Mouse (Mus musculus): ENCODE data around the gene Ppp1r16b. TPM values are rescaled to one million over a fixed set of nuclear protein-coding genes. Genes with fewer than 3 reads are reported as not detected.

The Ppp1r16b gene
- polyA plus RNA-seq, 1 experiment from 2014 or later: 4.0 TPM

- peak overlapping the region; percentile 79 for H3K4me3 ChIP-seq (ENCODE audit: low read depth, low read length)
- H3K9ac ChIP-seq (ENCODE audit: low read length): peak overlapping the region; percentile 70
- DNase-seq (ENCODE audit: low spot score): no peak
- no peak for ATAC-seq (ENCODE audit: insufficient read depth, low FRiP score, low TSS enrichment)
- H3K9me3 ChIP-seq (ENCODE audit: control insufficient read depth, low read length): no peaks in the 10 kb centered on the region
- WGBS: 10% methylated on average over 5 of the region's 5 CpGs
- H3K4me2 ChIP-seq (ENCODE audit: low read depth): peak overlapping the region; percentile 88
- no peaks in the 10 kb centered on the region for H3K27me3 ChIP-seq (ENCODE audit: control insufficient read depth, insufficient read depth, low read length)
- peaks cover 32% of the 10 kb centered on the region for H3K4me1 ChIP-seq (ENCODE audit: control insufficient read depth, insufficient read depth, low read length)
- no peaks in the 10 kb centered on the region; the same call in 1 of the 2 replicates for H3K36me3 ChIP-seq (ENCODE audit: control insufficient read depth, insufficient read depth, low read length)
- H3K27ac ChIP-seq (ENCODE audit: low read depth, low read length): no peak overlapping the region
Measured at GRCm38 (mm10) chr2:158768771-158769170, 103.6 kb downstream of the Ppp1r16b start.

GRCm38 (mm10) chr2:158770126-158770757, 105.0 kb downstream of the Ppp1r16b start:
- DNase-seq (ENCODE audit: low spot score): no peak
- H3K4me2 ChIP-seq (ENCODE audit: low read depth): peak overlapping the region; percentile 88
- ATAC-seq (ENCODE audit: insufficient read depth, low FRiP score, low TSS enrichment): no peak
- H3K27ac ChIP-seq (ENCODE audit: low read depth, low read length): no peak overlapping the region
- no peaks in the 10 kb centered on the region for H3K9me3 ChIP-seq (ENCODE audit: control insufficient read depth, low read length)
- H3K9ac ChIP-seq (ENCODE audit: low read length): 0 out of 2 replicates have a peak overlapping the region, but pooled peaks have one; percentile 18
- no peaks in the 10 kb centered on the region; the same call in 1 of the 2 replicates for H3K36me3 ChIP-seq (ENCODE audit: control insufficient read depth, insufficient read depth, low read length)
- H3K27me3 ChIP-seq (ENCODE audit: control insufficient read depth, insufficient read depth, low read length): no peaks in the 10 kb centered on the region
- 58% methylated on average over 13 of the region's 13 CpGs for WGBS
- peaks cover 32% of the 10 kb centered on the region for H3K4me1 ChIP-seq (ENCODE audit: control insufficient read depth, insufficient read depth, low read length)
- H3K4me3 ChIP-seq (ENCODE audit: low read depth, low read length): peak overlapping the region; percentile 79

GRCm38 (mm10) chr2:158771066-158771763, 106.0 kb downstream of the Ppp1r16b start:
- H3K4me2 ChIP-seq (ENCODE audit: low read depth): peak overlapping the region; percentile 88
- no peak for DNase-seq (ENCODE audit: low spot score)
- H3K27me3 ChIP-seq (ENCODE audit: control insufficient read depth, insufficient read depth, low read length): no peaks in the 10 kb centered on the region
- H3K9ac ChIP-seq (ENCODE audit: low read length): peak overlapping the region; percentile 26; the same call in 1 of the 2 replicates
- H3K27ac ChIP-seq (ENCODE audit: low read depth, low read length): no peak overlapping the region
- ATAC-seq (ENCODE audit: insufficient read depth, low FRiP score, low TSS enrichment): no peak
- peaks cover 32% of the 10 kb centered on the region for H3K4me1 ChIP-seq (ENCODE audit: control insufficient read depth, insufficient read depth, low read length)
- H3K4me3 ChIP-seq (ENCODE audit: low read depth, low read length): 0 out of 2 replicates have a peak overlapping the region, but pooled peaks have one; percentile 1
- H3K36me3 ChIP-seq (ENCODE audit: control insufficient read depth, insufficient read depth, low read length): no peaks in the 10 kb centered on the region; the same call in 1 of the 2 replicates
- H3K9me3 ChIP-seq (ENCODE audit: control insufficient read depth, low read length): no peaks in the 10 kb centered on the region
- 54% methylated on average over 11 of the region's 11 CpGs for WGBS

GRCm38 (mm10) chr2:158772808-158773207, 107.6 kb downstream of the Ppp1r16b start:
- Histone ChIP-seq H3K9ac (ENCODE audit: low read length) (no peak overlapping the region), H3K27ac (ENCODE audit: low read depth, low read length) (no peak overlapping the region), H3K4me2 (ENCODE audit: low read depth) (no peak overlapping the region), H3K4me1 (ENCODE audit: control insufficient read depth, insufficient read depth, low read length) (peaks cover 29% of the 10 kb centered on the region), H3K36me3 (ENCODE audit: control insufficient read depth, insufficient read depth, low read length) (no peaks in the 10 kb centered on the region; the same call in 1 of the 2 replicates), H3K27me3 (ENCODE audit: control insufficient read depth, insufficient read depth, low read length) (no peaks in the 10 kb centered on the region), H3K9me3 (ENCODE audit: control insufficient read depth, low read length) (no peaks in the 10 kb centered on the region), H3K4me3 (ENCODE audit: low read depth, low read length) (no peak overlapping the region)
- no peak for ATAC-seq (ENCODE audit: insufficient read depth, low FRiP score, low TSS enrichment)
- WGBS: 90% methylated on average over 13 of the region's 13 CpGs
- DNase-seq (ENCODE audit: low spot score): no peak

- no peak overlapping the region for H3K9ac ChIP-seq (ENCODE audit: low read length)
- H3K27ac ChIP-seq (ENCODE audit: low read depth, low read length): no peak overlapping the region
- no peaks in the 10 kb centered on the region for H3K27me3 ChIP-seq (ENCODE audit: control insufficient read depth, insufficient read depth, low read length)
- ATAC-seq (ENCODE audit: insufficient read depth, low FRiP score, low TSS enrichment): no peak
- 89% methylated on average over 8 of the region's 8 CpGs for WGBS
- no peaks in the 10 kb centered on the region; the same call in 1 of the 2 replicates for H3K36me3 ChIP-seq (ENCODE audit: control insufficient read depth, insufficient read depth, low read length)
- DNase-seq (ENCODE audit: low spot score): no peak
- no peaks in the 10 kb centered on the region for H3K9me3 ChIP-seq (ENCODE audit: control insufficient read depth, low read length)
- H3K4me3 ChIP-seq (ENCODE audit: low read depth, low read length): no peak overlapping the region
- H3K4me1 ChIP-seq (ENCODE audit: control insufficient read depth, insufficient read depth, low read length): peaks cover 18% of the 10 kb centered on the region
- H3K4me2 ChIP-seq (ENCODE audit: low read depth): no peak overlapping the region
Measured at GRCm38 (mm10) chr2:158774886-158775285, 109.7 kb downstream of the Ppp1r16b start.

GRCm38 (mm10) chr2:158776716-158777115, 111.5 kb downstream of the Ppp1r16b start:
- H3K9ac ChIP-seq (ENCODE audit: low read length): no peak overlapping the region
- ATAC-seq (ENCODE audit: insufficient read depth, low FRiP score, low TSS enrichment) (no peak), DNase-seq (ENCODE audit: low spot score) (no peak)
- no peaks in the 10 kb centered on the region for H3K9me3 ChIP-seq (ENCODE audit: control insufficient read depth, low read length)
- no peaks in the 10 kb centered on the region for H3K27me3 ChIP-seq (ENCODE audit: control insufficient read depth, insufficient read depth, low read length)
- H3K4me1 ChIP-seq (ENCODE audit: control insufficient read depth, insufficient read depth, low read length): no peaks in the 10 kb centered on the region; the same call in 1 of the 2 replicates
- H3K36me3 ChIP-seq (ENCODE audit: control insufficient read depth, insufficient read depth, low read length): peaks cover 2% of the 10 kb centered on the region
- no peak overlapping the region for H3K4me2 ChIP-seq (ENCODE audit: low read depth)
- no peak overlapping the region for H3K4me3 ChIP-seq (ENCODE audit: low read depth, low read length)
- WGBS: 94% methylated on average over 4 of the region's 4 CpGs
- H3K27ac ChIP-seq (ENCODE audit: low read depth, low read length): no peak overlapping the region

GRCm38 (mm10) chr2:158777490-158777889, 112.3 kb downstream of the Ppp1r16b start:
- no peak overlapping the region for H3K4me3 ChIP-seq (ENCODE audit: low read depth, low read length)
- WGBS: 84% methylated on average over 6 of the region's 6 CpGs

GRCm38 (mm10) chr2:158778349-158778748, 113.2 kb downstream of the Ppp1r16b start:
- H3K9ac ChIP-seq (ENCODE audit: low read length): no peak overlapping the region
- peaks cover 2% of the 10 kb centered on the region; the same call in 1 of the 2 replicates for H3K36me3 ChIP-seq (ENCODE audit: control insufficient read depth, insufficient read depth, low read length)
- no peaks in the 10 kb centered on the region for H3K27me3 ChIP-seq (ENCODE audit: control insufficient read depth, insufficient read depth, low read length)
- no peaks in the 10 kb centered on the region for H3K9me3 ChIP-seq (ENCODE audit: control insufficient read depth, low read length)
- WGBS: 80% methylated on average over 7 of the region's 7 CpGs
- no peaks in the 10 kb centered on the region for H3K4me1 ChIP-seq (ENCODE audit: control insufficient read depth, insufficient read depth, low read length)
- H3K4me3 ChIP-seq (ENCODE audit: low read depth, low read length): no peak overlapping the region
- no peak for ATAC-seq (ENCODE audit: insufficient read depth, low FRiP score, low TSS enrichment)
- no peak for DNase-seq (ENCODE audit: low spot score)
- H3K27ac ChIP-seq (ENCODE audit: low read depth, low read length): no peak overlapping the region
- no peak overlapping the region for H3K4me2 ChIP-seq (ENCODE audit: low read depth)

More at GRCm38 (mm10) chr2:158777490-158777889, 112.3 kb downstream of the Ppp1r16b start:
- no peaks in the 10 kb centered on the region for H3K9me3 ChIP-seq (ENCODE audit: control insufficient read depth, low read length)
- ATAC-seq (ENCODE audit: insufficient read depth, low FRiP score, low TSS enrichment) (no peak), DNase-seq (ENCODE audit: low spot score) (no peak)
- H3K4me1 ChIP-seq (ENCODE audit: control insufficient read depth, insufficient read depth, low read length): no peaks in the 10 kb centered on the region
- H3K27ac ChIP-seq (ENCODE audit: low read depth, low read length): no peak overlapping the region
- no peaks in the 10 kb centered on the region for H3K27me3 ChIP-seq (ENCODE audit: control insufficient read depth, insufficient read depth, low read length)
- no peak overlapping the region for H3K4me2 ChIP-seq (ENCODE audit: low read depth)
- peaks cover 2% of the 10 kb centered on the region for H3K36me3 ChIP-seq (ENCODE audit: control insufficient read depth, insufficient read depth, low read length)
- no peak overlapping the region for H3K9ac ChIP-seq (ENCODE audit: low read length)

All from neural tube, embryonic 11.5 days (tissue).